Mouse (Mus musculus) MEL (cell line): ENCODE results near the gene Macf1. TPM values are rescaled to one million over a fixed set of nuclear protein-coding genes. Genes with fewer than 3 reads are reported as not detected.

Source experiments
- DNase-seq: peaks from one replicate; pipeline ENCODE4 v3.0.0; 2011; ENCODE audit warnings: low read depth, low spot score
- H3K27ac ChIP-seq: 2 replicates; pipeline ENCODE4 v1.5.1; 2012; ENCODE audit warnings: low read depth, mild to moderate bottlenecking, control low read depth, low read length, moderate library complexity; ENCODE audit not compliant: control insufficient read depth
- H3K27me3 ChIP-seq, 2 experiments: fragments of 150-350 bp in 1 of 2; sonication (generic) in 1 of 2; 2 replicates each; pipeline ENCODE4 v1.6.1; 2012; ENCODE audit warnings: low read length in 2 of 2, mild to moderate bottlenecking in 2 of 2, improper control_type of control experiment in 1 of 2, moderate library complexity in 1 of 2; ENCODE audit not compliant: insufficient read depth in 2 of 2, control insufficient read depth in 1 of 2
- H3K36me3 ChIP-seq, 2 experiments: 2 replicates each; pipeline ENCODE4 v1.6.1; 2012 to 2014; ENCODE audit warnings: low read length in 2 of 2, improper control_type of control experiment in 1 of 2, inconsistent platforms in 1 of 2, mild to moderate bottlenecking in 1 of 2; ENCODE audit not compliant: insufficient read depth in 2 of 2, control insufficient read depth in 1 of 2
- H3K4me1 ChIP-seq, 2 experiments: fragments of 150-350 bp in 1 of 2; sonication (generic) in 1 of 2; 2 replicates each; pipeline ENCODE4 v1.6.1; 2012; ENCODE audit warnings: low read length in 2 of 2, improper control_type of control experiment in 1 of 2, mild to moderate bottlenecking in 1 of 2; ENCODE audit not compliant: insufficient read depth in 2 of 2, control insufficient read depth in 1 of 2
- H3K4me3 ChIP-seq, 2 experiments: fragments of 150-350 bp in 1 of 2; sonication (generic) in 1 of 2; 2 replicates each; pipeline ENCODE4 v1.5.1; 2012; ENCODE audit warnings: low read depth in 2 of 2, low read length in 2 of 2, mild to moderate bottlenecking in 2 of 2, moderate library complexity in 2 of 2, control low read depth in 1 of 2, improper control_type of control experiment in 1 of 2; ENCODE audit not compliant: control insufficient read depth in 1 of 2, insufficient read depth in 1 of 2
- H3K79me2 ChIP-seq: 2 replicates; pipeline ENCODE4 v1.6.1; 2012; ENCODE audit warnings: mild to moderate bottlenecking, low read length, moderate library complexity; ENCODE audit not compliant: control insufficient read depth, poor library complexity, insufficient read depth
- H3K9ac ChIP-seq: 2 replicates; pipeline ENCODE4 v1.6.1; 2012; ENCODE audit warnings: low read depth, mild to moderate bottlenecking, control low read depth, low read length, moderate library complexity; ENCODE audit not compliant: control insufficient read depth, poor library complexity, severe bottlenecking
- H3K9me3 ChIP-seq: fragments of 150-350 bp; sonication (generic); replicated peaks from 2 replicates; pipeline ENCODE4 v1.6.1; 2012; ENCODE audit warnings: mild to moderate bottlenecking, low read length, improper control_type of control experiment, moderate library complexity; ENCODE audit not compliant: insufficient read depth
- BHLHE40 ChIP-seq: IDR thresholded peaks from 2 replicates; pipeline ENCODE4 v1.6.1; 2012; ENCODE audit warnings: low read depth, mild to moderate bottlenecking, inconsistent platforms, low read length, improper control_type of control experiment, borderline replicate concordance
- CHD2 ChIP-seq: IDR thresholded peaks from 2 replicates; pipeline ENCODE4 v1.6.1; 2011; ENCODE audit warnings: low read length, improper control_type of control experiment
- CTCF ChIP-seq, 3 experiments: IDR thresholded peaks in 2 of 3; conservative IDR thresholded peaks in 1 of 3; 2 replicates each; pipeline ENCODE4 v1.5.1; 2011 to 2012; ENCODE audit warnings: low read length in 3 of 3, low read depth in 2 of 3, mild to moderate bottlenecking in 2 of 3, improper control_type of control experiment in 1 of 3, inconsistent platforms in 1 of 3, mixed read lengths in 1 of 3, moderate library complexity in 1 of 3; ENCODE audit not compliant: control insufficient read depth in 1 of 3, insufficient read depth in 1 of 3, poor library complexity in 1 of 3, severe bottlenecking in 1 of 3
- E2F4 ChIP-seq: IDR thresholded peaks from 2 replicates; pipeline ENCODE4 v1.6.1; 2011; ENCODE audit warnings: low read depth, low read length, improper control_type of control experiment, borderline replicate concordance
- ETS1 ChIP-seq: IDR thresholded peaks from 2 replicates; pipeline ENCODE4 v1.6.1; 2012; ENCODE audit warnings: low read depth, mild to moderate bottlenecking, inconsistent platforms, low read length, improper control_type of control experiment, moderate library complexity
- GABPA ChIP-seq: IDR thresholded peaks from 2 replicates; pipeline ENCODE4 v1.6.1; 2012; ENCODE audit warnings: low read depth, mild to moderate bottlenecking, inconsistent platforms, low read length, improper control_type of control experiment, moderate library complexity
- GATA1 ChIP-seq: IDR thresholded peaks from 2 replicates; pipeline ENCODE4 v1.6.1; 2011; ENCODE audit warnings: low read depth, low read length, improper control_type of control experiment
- JUND ChIP-seq: IDR thresholded peaks from 2 replicates; pipeline ENCODE4 v1.6.1; 2011; ENCODE audit warnings: low read depth, mild to moderate bottlenecking, improper control_type of control experiment, low read length
- KAT2A ChIP-seq: conservative IDR thresholded peaks from 2 replicates; pipeline ENCODE4 v1.6.1; 2012; ENCODE audit warnings: low read depth, low read length, improper control_type of control experiment, inconsistent platforms
- MAX ChIP-seq: IDR thresholded peaks from 2 replicates; pipeline ENCODE4 v1.6.1; 2011; ENCODE audit warnings: low read length, improper control_type of control experiment
- MAZ ChIP-seq: IDR thresholded peaks from 2 replicates; pipeline ENCODE4 v1.6.1; 2012; ENCODE audit warnings: low read depth, mild to moderate bottlenecking, inconsistent platforms, low read length, improper control_type of control experiment
- MEF2A ChIP-seq: IDR thresholded peaks from 2 replicates; pipeline ENCODE4 v1.6.1; 2014; ENCODE audit warnings: low read depth, mild to moderate bottlenecking, inconsistent platforms, low read length, improper control_type of control experiment; ENCODE audit not compliant: poor library complexity, insufficient replicate concordance, severe bottlenecking; ENCODE audit errors: extremely low read depth
- MXI1 ChIP-seq: IDR thresholded peaks from 2 replicates; pipeline ENCODE4 v1.6.1; 2011; ENCODE audit warnings: mild to moderate bottlenecking, low read depth, low read length, improper control_type of control experiment
- MYB ChIP-seq: IDR thresholded peaks from 2 replicates; pipeline ENCODE4 v1.6.1; 2011; ENCODE audit warnings: mild to moderate bottlenecking, low read depth, low read length, improper control_type of control experiment
- MYC ChIP-seq: IDR thresholded peaks from 2 replicates; pipeline ENCODE4 v1.6.1; 2011; ENCODE audit warnings: low read depth, mild to moderate bottlenecking, low read length, improper control_type of control experiment, moderate library complexity
- NELFE ChIP-seq: IDR thresholded peaks from 2 replicates; pipeline ENCODE4 v1.6.1; 2011; ENCODE audit warnings: low read depth, low read length, improper control_type of control experiment
- POLR2A ChIP-seq, 2 experiments: IDR thresholded peaks; 2 replicates each; pipeline ENCODE4 v1.6.1; 2011 to 2012; ENCODE audit warnings: low read length in 2 of 2, mild to moderate bottlenecking in 2 of 2, control low read depth in 1 of 2, improper control_type of control experiment in 1 of 2, low read depth in 1 of 2, moderate library complexity in 1 of 2; ENCODE audit not compliant: control insufficient read depth in 1 of 2, insufficient read depth in 1 of 2, poor library complexity in 1 of 2
- POLR2AphosphoS2 ChIP-seq: IDR thresholded peaks from 2 replicates; pipeline ENCODE4 v1.6.1; 2011; ENCODE audit warnings: low read length, improper control_type of control experiment
- POLR2AphosphoS5 ChIP-seq: IDR thresholded peaks from 2 replicates; pipeline ENCODE4 v1.6.1; 2012; ENCODE audit warnings: low read depth, borderline replicate concordance, mild to moderate bottlenecking, inconsistent platforms, low read length, moderate library complexity, mixed read lengths
- RAD21 ChIP-seq: IDR thresholded peaks from 2 replicates; pipeline ENCODE4 v1.6.1; 2011; ENCODE audit warnings: mild to moderate bottlenecking, low read depth, low read length, improper control_type of control experiment
- RCOR1 ChIP-seq: IDR thresholded peaks from 2 replicates; pipeline ENCODE4 v1.6.1; 2012; ENCODE audit warnings: low read depth, mild to moderate bottlenecking, inconsistent platforms, low read length, improper control_type of control experiment
- SMC3 ChIP-seq: IDR thresholded peaks from 2 replicates; pipeline ENCODE4 v1.6.1; 2011; ENCODE audit warnings: low read depth, low read length, improper control_type of control experiment
- TCF12 ChIP-seq: IDR thresholded peaks from 2 replicates; pipeline ENCODE4 v1.6.1; 2014; ENCODE audit warnings: low read depth, mild to moderate bottlenecking, inconsistent platforms, low read length, improper control_type of control experiment, moderate library complexity
- UBTF ChIP-seq: IDR thresholded peaks from 2 replicates; pipeline ENCODE4 v1.6.1; 2012; ENCODE audit warnings: low read depth, mild to moderate bottlenecking, inconsistent platforms, low read length, improper control_type of control experiment, moderate library complexity, borderline replicate concordance; ENCODE audit not compliant: insufficient read depth
- USF1 ChIP-seq: IDR thresholded peaks from 2 replicates; pipeline ENCODE4 v1.6.1; 2014; ENCODE audit warnings: low read depth, mild to moderate bottlenecking, inconsistent platforms, low read length, improper control_type of control experiment, moderate library complexity
- USF2 ChIP-seq, 2 experiments: IDR thresholded peaks; 2 replicates each; pipeline ENCODE4 v1.6.1; 2011 to 2012; ENCODE audit warnings: improper control_type of control experiment in 2 of 2, low read length in 2 of 2, borderline replicate concordance in 1 of 2, inconsistent platforms in 1 of 2, low read depth in 1 of 2, mild to moderate bottlenecking in 1 of 2; ENCODE audit not compliant: insufficient read depth in 1 of 2
- ZC3H11A ChIP-seq: IDR thresholded peaks from 2 replicates; pipeline ENCODE4 v1.6.1; 2012; ENCODE audit warnings: low read depth, mild to moderate bottlenecking, inconsistent platforms, low read length, improper control_type of control experiment
- ZKSCAN1 ChIP-seq: IDR thresholded peaks from 2 replicates; pipeline ENCODE4 v1.6.1; 2012; ENCODE audit warnings: low read depth, mild to moderate bottlenecking, inconsistent platforms, low read length, improper control_type of control experiment, moderate library complexity
- ZMIZ1 ChIP-seq: IDR thresholded peaks from 2 replicates; pipeline ENCODE4 v1.6.1; 2012; ENCODE audit warnings: low read depth, mild to moderate bottlenecking, inconsistent platforms, low read length, improper control_type of control experiment, moderate library complexity
- ZNF384 ChIP-seq: IDR thresholded peaks from 2 replicates; pipeline ENCODE4 v1.6.1; 2012; ENCODE audit warnings: low read depth, mild to moderate bottlenecking, inconsistent platforms, low read length, improper control_type of control experiment
- polyA plus RNA-seq, 2 experiments: library from polyadenylated mRNA; stranded (reverse) in 1 of 2; unstranded in 1 of 2; fragments of >175 nt in 1 of 2; fragments of >200 nt in 1 of 2; gene quantifications; 2 replicates each; pipeline versions ENCODE4 v1.2.1 to v1.2.4; 2012; ENCODE audit warnings: low replicate concordance in 2 of 2, low read depth in 1 of 2; ENCODE audit not compliant: insufficient read length in 2 of 2, insufficient read depth in 1 of 2, missing spikeins in 1 of 2
- total RNA-seq: library from RNA; depleted of rRNA; stranded (reverse); fragments of 300-350 nt; gene quantifications from 2 replicates; pipeline ENCODE4 v1.2.3, GENCODE M21; 2012

Gene Macf1
- total and polyA plus RNA-seq, 3 experiments = 18.5 to 71.4 (median 60.8) TPM

GRCm38 (mm10) chr4:123416829-123417228 is 267.3 kb downstream of the Macf1 start:
- Histone ChIP-seq H3K9me3 (no peaks in the 10 kb centered on the region), H3K27me3 (no peaks in the 10 kb centered on the region), H3K4me1 (peaks cover 33 to 43% of the 10 kb centered on the region in 2 experiments), H3K36me3 (peaks cover 0 to 53% of the 10 kb centered on the region in 2 experiments; a peak in 2 of 4 replicates), H3K27ac (peak overlapping the region; percentile 68), H3K4me3 (no peak overlapping the region; a peak in 1 of 4 replicates), H3K79me2 (no peaks in the 10 kb centered on the region), H3K9ac (no peak overlapping the region; the same call in 1 of the 2 replicates)
- TF ChIP-seq CHD2 (no peak), MAX (no peak), RAD21 (no peak), RCOR1 (no peak), POLR2AphosphoS2 (no peak), MAZ (no peak), ZKSCAN1 (no peak), USF1 (no peak), KAT2A (no peak), JUND (no peak), TCF12 (no peak), POLR2AphosphoS5 (no peak), SMC3 (no peak), CTCF (IDR thresholded peaks at IDR 0.05 in 2 of 3, conservative IDR thresholded peaks at IDR 0.05 in 1 of 3; ENCODE audit: control insufficient read depth in 1 of 3, insufficient read depth in 1 of 3, low read depth in 2 of 3, low read length in 3 of 3, poor library complexity in 1 of 3, severe bottlenecking in 1 of 3) (no peak), ZC3H11A (no peak), MYB (no peak), GATA1 (no peak)
- DNase-seq = no peak

GRCm38 (mm10) chr4:123415566-123415965 is 268.6 kb downstream of the Macf1 start:
- Histone ChIP-seq H3K4me3 (no peak overlapping the region), H3K9ac (no peak overlapping the region; the same call in 1 of the 2 replicates), H3K79me2 (peaks cover 7% of the 10 kb centered on the region), H3K9me3 (no peaks in the 10 kb centered on the region), H3K4me1 (peaks cover 32 to 42% of the 10 kb centered on the region in 2 experiments), H3K27ac (peak overlapping the region; percentile 72), H3K36me3 (peaks cover 0 to 55% of the 10 kb centered on the region in 2 experiments; a peak in 2 of 4 replicates), H3K27me3 (no peaks in the 10 kb centered on the region)
- DNase-seq = peak; percentile 49
- no peak for TF ChIP-seq POLR2AphosphoS2
- TF ChIP-seq SMC3 = no peak
- TF ChIP-seq USF2 (IDR thresholded peaks at IDR 0.05; ENCODE audit: borderline replicate concordance in 1 of 2, insufficient read depth in 1 of 2, low read depth in 1 of 2, low read length in 2 of 2) = no peak
- TF ChIP-seq RAD21 = no peak
- no peak for TF ChIP-seq GABPA
- TF ChIP-seq MEF2A = no peak
- TF ChIP-seq POLR2AphosphoS5 = no peak
- peak; percentile 96 for TF ChIP-seq ZNF384
- TF ChIP-seq TCF12 = no peak
- TF ChIP-seq JUND = no peak
- no peak for TF ChIP-seq NELFE
- TF ChIP-seq POLR2A (IDR thresholded peaks at IDR 0.05; ENCODE audit: control insufficient read depth in 1 of 2, insufficient read depth in 1 of 2, low read depth in 1 of 2, low read length in 2 of 2, poor library complexity in 1 of 2) = no peak
- no peak for TF ChIP-seq ZMIZ1
- no peak for TF ChIP-seq UBTF
- no peak for TF ChIP-seq MYC
- TF ChIP-seq E2F4 = no peak
- TF ChIP-seq MXI1 = no peak; the same call in 1 of the 2 replicates
- peak; percentile 17; the same call in 1 of the 2 replicates for TF ChIP-seq ZC3H11A
- TF ChIP-seq GATA1 = peak; percentile 38; the same call in 1 of the 2 replicates
- no peak for TF ChIP-seq CTCF (IDR thresholded peaks at IDR 0.05 in 2 of 3, conservative IDR thresholded peaks at IDR 0.05 in 1 of 3; ENCODE audit: control insufficient read depth in 1 of 3, insufficient read depth in 1 of 3, low read depth in 2 of 3, low read length in 3 of 3, poor library complexity in 1 of 3, severe bottlenecking in 1 of 3)
- TF ChIP-seq ETS1 = peak; percentile 45; the same call in 1 of the 2 replicates
- no peak for TF ChIP-seq BHLHE40
- TF ChIP-seq USF1 = no peak
